Mouse (Mus musculus) embryonic fibroblast, embryonic 13.5 days (primary cell): ENCODE measurements around the gene Cnbp.

ENCODE experiments used
- CTCF ChIP-seq: IDR thresholded peaks from 2 replicates; pipeline ENCODE4 v1.5.1; 2011; ENCODE audit warnings: mild to moderate bottlenecking, control low read depth, low read length, moderate library complexity, borderline replicate concordance; ENCODE audit not compliant: insufficient read depth
- POLR2A ChIP-seq: IDR thresholded peaks from 2 replicates; pipeline ENCODE4 v1.6.1; 2011; ENCODE audit warnings: low read depth, mild to moderate bottlenecking, control low read depth, low read length, moderate library complexity

DNA sequence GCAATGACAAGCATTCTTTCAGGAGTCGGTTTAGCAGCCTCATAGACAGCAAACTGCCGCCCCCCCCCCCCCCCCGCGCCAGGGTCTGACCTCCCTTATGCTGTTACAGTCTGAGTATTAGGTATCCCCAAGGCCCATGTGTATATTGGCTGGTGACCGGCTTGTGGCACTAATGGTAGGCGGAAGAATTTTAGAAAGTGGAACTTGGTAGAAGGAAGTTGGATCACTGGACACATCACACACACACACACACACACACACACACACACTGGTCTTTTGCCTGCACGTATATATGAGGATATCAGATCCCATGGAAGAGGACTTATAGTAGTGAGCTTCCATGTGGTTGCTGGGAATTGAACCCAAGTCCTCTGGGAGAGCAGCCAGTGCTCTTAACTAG is 48.4 kb downstream of the Cnbp start:
- no peak for TF ChIP-seq CTCF
- no peak for TF ChIP-seq POLR2A
